Mouse (Mus musculus) v-Abl transformed pro-B cells (cell line): ENCODE measurements around the gene Trip10.

ENCODE experiments used
- in situ Hi-C, 2 experiments: fragments of 400-800 bp; cut with MboI; formaldehyde crosslinking; loops; one replicate each; pipeline ENCODE4 v1.15.1; 2025; ENCODE audit not compliant: unreplicated experiment in 2 of 2

Gene Trip10

DNA sequence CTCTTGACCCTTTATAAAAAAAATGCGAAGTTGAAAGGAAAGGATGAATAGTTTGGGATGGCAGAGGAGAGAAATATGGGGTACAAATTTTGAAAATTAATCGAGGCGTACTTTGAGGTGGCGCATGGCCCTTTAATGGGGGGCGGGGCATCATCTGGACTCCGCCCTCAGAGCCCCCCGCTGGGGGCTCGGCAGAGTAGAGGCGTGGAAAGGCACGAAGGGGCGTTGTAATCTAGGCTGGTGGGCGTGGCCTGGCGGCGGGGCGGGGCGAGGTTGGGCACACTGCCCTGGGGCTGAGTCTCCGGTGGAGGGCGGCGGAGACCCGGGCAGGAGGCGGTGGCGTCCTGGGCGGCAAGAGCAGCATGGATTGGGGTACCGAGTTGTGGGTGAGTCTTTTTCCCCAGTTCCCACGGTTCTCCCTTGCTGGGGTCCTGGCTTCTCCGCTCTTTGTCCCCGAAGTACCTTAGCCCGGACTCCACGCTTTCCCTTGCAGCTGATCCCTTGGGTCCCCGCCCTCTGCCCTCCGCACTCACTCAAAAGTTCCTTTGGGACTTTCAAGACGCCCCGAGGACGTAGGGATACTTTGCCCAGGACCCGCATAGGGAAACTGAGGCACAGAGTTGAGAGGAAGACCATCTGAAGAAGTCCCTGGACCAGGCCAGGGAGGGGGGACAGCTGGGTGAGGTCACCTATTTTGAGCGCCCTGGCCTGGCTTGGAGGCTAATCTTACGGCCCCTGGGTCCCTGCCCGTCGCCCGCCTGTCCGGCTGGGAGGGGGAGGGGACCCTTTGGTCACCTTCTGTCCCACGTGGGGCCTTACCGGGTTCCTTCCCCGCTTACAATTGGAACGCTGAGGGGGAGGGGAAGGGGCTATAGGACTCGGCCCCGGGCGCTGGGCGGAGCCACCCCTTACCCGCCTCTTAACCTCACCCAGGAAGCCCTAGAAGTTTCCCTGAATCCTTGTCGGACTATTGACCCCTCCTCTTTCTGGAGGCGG is at the start of gene Trip10:
Trip10 (plus strand) TSS at position 270 of the 996 bp plus-strand sequence.
- in situ Hi-C loops: loop anchor here (5.0 to 10.0 kb wide), 4 partner anchors 33 to 255 kb away; partner anchors contain the start of genes Alkbh7 (in 2 of the 2) and Clpp (in 1 of the 2)

DNA sequence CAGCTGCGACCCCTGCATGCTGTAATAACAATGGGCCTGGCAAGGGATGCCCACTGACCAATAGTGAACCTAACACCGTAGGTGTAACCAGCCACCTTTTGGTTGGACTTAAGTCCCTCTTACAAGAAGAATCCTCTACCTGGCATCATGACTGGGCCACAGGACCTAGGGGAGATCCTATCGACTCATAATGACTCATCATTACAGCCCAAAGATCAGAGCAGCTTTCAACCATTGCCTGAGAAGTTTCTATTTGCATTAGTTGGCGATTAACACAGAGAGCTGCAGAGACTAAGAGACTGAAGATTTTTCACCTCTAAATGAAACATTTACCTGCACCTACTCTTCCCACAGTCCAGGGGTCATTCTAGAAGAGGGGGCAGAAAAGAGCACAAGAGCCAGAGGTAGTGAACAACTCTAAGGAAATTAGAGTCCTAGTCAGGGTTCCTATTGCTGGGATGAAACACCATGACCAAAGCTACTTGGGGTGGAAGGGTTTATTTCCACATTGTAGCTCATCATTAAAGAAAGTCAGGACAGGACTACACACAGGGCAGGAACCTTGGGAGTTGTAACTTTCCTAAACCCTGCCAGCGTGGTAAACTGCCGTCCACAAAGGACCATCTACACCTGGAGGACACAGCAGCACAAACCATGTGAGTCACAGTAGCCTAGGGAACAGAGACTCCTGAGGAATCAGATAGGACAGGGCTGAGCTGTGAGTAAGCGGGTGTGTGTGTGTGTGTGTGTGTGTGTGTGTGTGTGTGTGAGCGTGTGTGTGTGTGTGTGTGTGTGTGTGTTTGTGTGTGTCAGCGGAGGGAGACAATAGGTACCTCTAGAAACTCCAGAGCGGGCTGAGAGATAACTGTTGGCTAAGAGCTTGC is 47.2 kb upstream of the Trip10 start:
- in situ Hi-C loops: no loop called here

GRCm38 (mm10) chr17:57207938-57208337 is 41.3 kb upstream of the Trip10 start:
- in situ Hi-C loops: no loop called here

DNA sequence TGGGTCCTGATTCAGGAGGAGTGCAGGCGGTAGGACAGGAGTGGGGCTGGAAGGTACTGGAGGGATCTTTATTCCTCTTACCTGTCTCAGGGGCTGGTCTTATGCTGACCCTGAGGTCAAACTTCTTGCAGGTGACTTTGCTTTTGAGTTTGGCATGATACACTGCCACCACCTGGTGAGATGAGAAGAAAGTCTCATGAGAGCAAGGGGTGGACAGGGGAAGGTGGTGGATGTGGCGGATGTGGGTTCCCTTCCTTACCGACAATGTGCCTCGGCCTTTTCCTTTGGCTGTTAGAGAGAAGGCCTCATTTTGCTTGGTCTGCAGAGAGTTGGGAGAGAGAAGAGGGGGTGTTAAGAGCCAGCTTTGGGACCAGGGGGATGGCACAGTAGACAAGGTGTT is 39.9 kb upstream of the Trip10 start:
- in situ Hi-C loops: no loop called here

GRCm38 (mm10) chr17:57211501-57211900 is 37.8 kb upstream of the Trip10 start:
- in situ Hi-C loops: no loop called here

- in situ Hi-C loops: loop anchor here (5.0 kb wide), 3 partner anchors 118 to 1692 kb away; no protein-coding TSS in a partner anchor
Observed at GRCm38 (mm10) chr17:57214676-57215387, 34.4 kb upstream of the Trip10 start.

GRCm38 (mm10) chr17:57218335-57218900 is 30.8 kb upstream of the Trip10 start:
- in situ Hi-C loops: loop anchor here (5.0 kb wide), 3 partner anchors 119 to 1689 kb away; no protein-coding TSS in a partner anchor

GRCm38 (mm10) chr17:57219167-57219883 is 29.9 kb upstream of the Trip10 start:
- in situ Hi-C loops: loop anchor here (5.0 kb wide), 3 partner anchors 118 to 1688 kb away; no protein-coding TSS in a partner anchor

DNA sequence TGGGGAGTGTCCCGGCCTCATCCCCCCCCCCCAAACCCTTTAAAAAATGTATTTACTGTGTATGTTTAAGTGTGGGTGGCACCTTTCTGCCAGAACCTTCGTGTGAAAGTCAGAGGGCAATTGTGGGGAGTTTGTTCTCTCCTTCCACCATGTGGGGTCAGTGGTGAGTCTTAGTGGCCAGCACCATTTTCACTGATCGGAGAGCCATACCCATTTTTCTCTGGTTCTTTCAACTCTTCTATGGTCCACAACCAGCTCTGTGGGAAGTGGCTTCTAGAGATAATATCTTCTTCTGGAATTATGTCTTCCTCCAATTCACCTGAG is 29.4 kb upstream of the Trip10 start:
- in situ Hi-C loops: loop anchor here (5.0 kb wide), 3 partner anchors 117 to 1687 kb away; no protein-coding TSS in a partner anchor

- in situ Hi-C loops: no loop called here
Observed at GRCm38 (mm10) chr17:57221911-57222310, 27.3 kb upstream of the Trip10 start.

DNA sequence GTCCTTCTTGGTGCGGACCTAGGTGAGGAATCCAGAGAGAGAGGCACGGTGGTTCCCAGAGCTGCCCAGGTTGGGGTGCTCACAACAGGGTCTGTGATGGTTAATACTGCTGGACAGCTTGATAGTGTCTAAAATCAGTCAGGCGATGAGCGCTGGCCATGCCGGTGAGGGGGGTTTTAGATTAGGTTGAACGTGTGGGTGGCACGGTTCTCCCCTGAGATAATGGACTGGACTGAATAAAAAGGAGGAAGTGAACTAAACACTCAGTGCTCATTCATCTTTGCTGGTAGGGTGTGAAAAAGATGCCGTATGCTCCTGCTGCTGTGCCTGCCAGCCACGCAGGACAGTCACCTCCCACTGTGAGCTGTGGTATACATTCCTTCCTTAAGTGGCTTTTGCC is 25.9 kb upstream of the Trip10 start:
- in situ Hi-C loops: no loop called here

- in situ Hi-C loops: no loop called here
Observed at GRCm38 (mm10) chr17:57227468-57227867, 21.8 kb upstream of the Trip10 start.

DNA sequence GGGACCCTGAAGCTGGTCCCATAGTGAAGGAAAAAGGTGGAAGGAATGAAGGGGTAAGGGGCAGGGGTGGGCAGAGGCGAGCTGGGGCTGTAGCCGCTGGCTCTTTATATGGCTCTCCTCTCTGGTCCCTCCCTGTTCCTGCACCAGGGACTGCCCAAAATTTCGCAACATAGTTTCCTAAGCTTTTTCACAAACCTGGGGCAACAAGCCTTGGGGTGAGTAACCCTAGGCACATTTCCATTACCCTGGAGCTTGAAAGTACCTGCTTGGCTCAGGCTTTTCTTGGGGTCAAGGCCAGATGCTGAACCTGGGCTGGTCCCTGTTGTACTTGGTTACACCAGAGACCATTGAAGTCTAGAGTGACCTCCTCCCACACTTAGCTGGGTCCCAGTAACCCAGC is 21.2 kb upstream of the Trip10 start, which contains the start of gene C3:
C3 (minus strand) TSS at position 123 of the 400 bp plus-strand sequence.
- in situ Hi-C loops: no loop called here

DNA sequence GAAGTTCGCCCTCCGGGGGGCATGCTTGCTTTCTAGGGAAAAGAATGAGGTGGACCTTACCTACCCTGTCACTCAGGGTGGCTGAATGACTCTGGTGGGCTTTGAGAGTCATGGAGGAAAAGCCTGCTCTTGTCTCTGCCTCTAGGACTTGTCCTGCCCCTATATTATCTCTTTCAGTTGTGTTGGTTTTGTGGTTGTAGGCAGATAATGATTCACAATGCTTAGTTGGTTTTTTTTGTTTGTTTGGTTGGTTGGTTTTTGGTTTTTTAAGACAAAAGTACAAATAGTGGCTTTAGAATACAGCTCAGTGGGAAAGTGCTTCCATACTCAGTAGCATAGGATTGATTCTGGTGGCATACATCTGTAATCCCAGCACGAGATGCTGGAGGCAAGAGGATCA is 20.4 kb upstream of the Trip10 start:
- in situ Hi-C loops: no loop called here

GRCm38 (mm10) chr17:57229851-57230727 is 19.2 kb upstream of the Trip10 start:
- in situ Hi-C loops: no loop called here

DNA sequence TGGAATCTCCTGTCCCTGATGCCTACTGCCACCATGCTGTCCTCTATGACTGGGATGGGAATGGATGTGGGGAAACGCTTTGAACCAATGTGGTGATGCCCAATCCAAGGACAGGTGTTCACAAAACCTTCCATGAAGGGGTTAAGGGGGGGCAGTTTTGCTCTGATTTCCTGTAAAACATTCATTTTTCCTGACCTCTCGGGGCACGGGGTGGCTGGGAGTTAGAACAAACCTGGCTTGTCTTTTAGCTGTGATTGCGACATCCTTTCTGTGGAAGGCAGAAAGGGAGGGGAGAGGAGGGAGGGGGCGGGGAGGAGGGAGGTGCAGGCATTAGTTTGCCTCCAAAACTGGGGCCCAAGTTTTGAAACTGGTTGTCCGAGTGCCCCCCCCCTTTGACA is 18.5 kb upstream of the Trip10 start:
- in situ Hi-C loops: no loop called here

DNA sequence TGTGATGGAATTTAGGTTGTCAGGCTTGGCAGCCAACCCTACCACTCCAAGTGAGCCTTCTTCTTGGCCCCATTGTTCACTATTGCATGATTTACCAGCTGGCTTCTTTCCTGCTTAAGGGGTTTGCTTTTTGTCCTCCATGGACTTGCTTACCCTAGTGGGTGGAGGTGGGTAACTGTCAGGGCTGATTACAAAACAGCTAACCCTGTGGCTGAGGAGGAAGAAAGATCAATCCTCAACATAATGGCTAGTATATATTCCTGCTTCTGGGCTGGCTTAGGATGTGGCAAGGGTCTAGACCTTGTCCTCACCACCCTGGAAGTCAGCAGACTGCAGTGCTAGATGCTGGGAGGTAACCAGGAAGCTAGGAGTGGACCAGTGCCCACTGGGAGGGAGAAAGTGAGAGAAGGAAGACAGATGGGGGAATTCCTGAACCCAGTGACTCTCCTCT is 17.9 kb upstream of the Trip10 start:
- in situ Hi-C loops: no loop called here

GRCm38 (mm10) chr17:57232200-57232599 is 17.1 kb upstream of the Trip10 start:
- in situ Hi-C loops: no loop called here
